Mouse (Mus musculus): ENCODE data around the gene Ppp3r2. TPM values are rescaled to one million over a fixed set of nuclear protein-coding genes. Genes with fewer than 3 reads are reported as not detected.

Ppp3r2 gene
- polyA plus RNA-seq, 1 experiment: 0.03 TPM

DNA sequence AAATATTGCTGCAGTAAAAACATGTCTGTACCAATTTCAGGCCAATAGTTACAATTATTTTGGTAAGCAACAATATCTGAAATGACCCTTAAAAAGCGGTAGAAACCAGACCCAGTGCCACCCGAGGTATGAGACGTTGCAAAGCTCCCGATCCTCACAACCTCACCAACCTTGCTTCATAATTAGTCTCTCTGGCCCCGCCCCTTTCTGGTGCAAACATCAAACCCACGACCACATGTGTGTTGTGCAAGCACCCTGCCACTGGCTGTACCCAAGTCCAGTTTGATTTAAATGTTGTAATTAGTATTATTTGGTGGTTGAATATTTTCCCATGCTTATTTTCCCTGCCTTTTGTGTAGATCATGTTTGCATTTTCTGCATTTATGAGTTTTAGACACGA, 5.0 kb downstream of the Ppp3r2 start:
- WGBS: 76% methylated on average over 7 of the region's 7 CpGs
- TF ChIP-seq CTCF (IDR thresholded peaks at IDR 0.05; ENCODE audit: borderline replicate concordance, control insufficient read depth, extremely low read depth, insufficient read depth, low read length, poor library complexity) (no peak), POLR2A (IDR thresholded peaks at IDR 0.05; ENCODE audit: control insufficient read depth, extremely low read depth, insufficient read depth, low read length, poor library complexity) (no peak)

DNA sequence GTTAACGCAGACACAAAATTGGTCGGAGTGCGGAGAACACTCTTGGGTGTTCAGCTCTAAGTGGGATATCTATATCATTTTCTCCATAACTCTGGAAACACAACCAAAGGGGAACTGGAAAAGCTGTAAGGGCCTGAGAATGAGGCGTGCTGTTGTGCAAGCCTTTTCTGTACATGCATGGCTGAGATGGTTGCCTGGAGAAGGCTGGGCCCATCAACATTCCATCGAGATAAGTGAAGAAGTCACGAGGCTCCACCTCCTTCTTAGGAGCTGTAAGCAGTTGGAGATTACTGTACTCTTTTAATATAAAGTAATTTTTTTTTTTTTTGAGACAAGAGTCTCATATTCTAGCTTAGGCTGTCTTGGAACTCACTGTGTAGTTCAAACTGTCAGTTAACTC, 5.8 kb downstream of the Ppp3r2 start:
- H3K4me1 ChIP-seq (replicated peaks; ENCODE audit: control insufficient read depth, insufficient read depth, low read length): no peaks in the 10 kb centered on the region
- DNase-seq: no peak
- no peak overlapping the region for H3K4me3 ChIP-seq (ENCODE audit: control insufficient read depth, insufficient read depth, low read length)
- no peaks in the 10 kb centered on the region for H3K36me3 ChIP-seq (ENCODE audit: control insufficient read depth, insufficient read depth, low read length)
- 93% methylated on average over 6 of the region's 6 CpGs for WGBS
- no peak overlapping the region for H3K27ac ChIP-seq (ENCODE audit: control insufficient read depth, insufficient read depth, low read length)
- H3K27me3 ChIP-seq (ENCODE audit: control insufficient read depth, insufficient read depth, low read length): no peaks in the 10 kb centered on the region
- TF ChIP-seq POLR2A (IDR thresholded peaks at IDR 0.05; ENCODE audit: control insufficient read depth, extremely low read depth, insufficient read depth, low read length, poor library complexity) (no peak), CTCF (IDR thresholded peaks at IDR 0.05; ENCODE audit: borderline replicate concordance, control insufficient read depth, extremely low read depth, insufficient read depth, low read length, poor library complexity) (no peak)

More for the DNA sequence above, 5.0 kb downstream of the Ppp3r2 start:
- no peaks in the 10 kb centered on the region for H3K4me1 ChIP-seq (replicated peaks; ENCODE audit: control insufficient read depth, insufficient read depth, low read length)
- H3K4me3 ChIP-seq (ENCODE audit: control insufficient read depth, insufficient read depth, low read length): no peak overlapping the region
- DNase-seq: no peak
- H3K27ac ChIP-seq (ENCODE audit: control insufficient read depth, insufficient read depth, low read length): no peak overlapping the region
- no peaks in the 10 kb centered on the region for H3K36me3 ChIP-seq (ENCODE audit: control insufficient read depth, insufficient read depth, low read length)
- H3K27me3 ChIP-seq (ENCODE audit: control insufficient read depth, insufficient read depth, low read length): no peaks in the 10 kb centered on the region

DNA sequence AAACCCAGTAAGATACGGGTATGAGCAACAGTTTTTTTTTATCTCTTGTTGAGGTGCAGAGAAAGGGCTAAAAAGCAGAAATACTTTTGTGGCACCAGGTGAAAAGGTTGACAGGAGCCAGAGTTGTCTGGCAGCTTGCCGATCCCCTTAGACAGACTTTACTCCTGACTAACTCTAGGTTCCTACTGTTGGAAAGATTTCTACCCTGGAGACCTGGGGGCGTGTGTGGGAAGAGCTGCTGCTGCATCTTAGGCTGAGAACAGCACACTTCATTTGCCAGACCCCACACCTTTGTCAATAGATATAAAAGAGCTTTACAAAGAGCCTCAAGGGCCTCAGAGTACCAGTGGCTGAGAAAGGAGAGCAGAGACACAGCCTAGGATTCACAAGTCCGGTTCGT, 17.0 kb downstream of the Ppp3r2 start:
- H3K4me1 ChIP-seq (replicated peaks; ENCODE audit: control insufficient read depth, insufficient read depth, low read length): no peaks in the 10 kb centered on the region
- WGBS: 90% methylated on average over 5 of the region's 5 CpGs
- no peaks in the 10 kb centered on the region for H3K27me3 ChIP-seq (ENCODE audit: control insufficient read depth, insufficient read depth, low read length)
- H3K36me3 ChIP-seq (ENCODE audit: control insufficient read depth, insufficient read depth, low read length): peaks cover 13% of the 10 kb centered on the region
- TF ChIP-seq CTCF (IDR thresholded peaks at IDR 0.05; ENCODE audit: borderline replicate concordance, control insufficient read depth, extremely low read depth, insufficient read depth, low read length, poor library complexity) (no peak), POLR2A (IDR thresholded peaks at IDR 0.05; ENCODE audit: control insufficient read depth, extremely low read depth, insufficient read depth, low read length, poor library complexity) (no peak)
- DNase-seq: no peak
- H3K4me3 ChIP-seq (ENCODE audit: control insufficient read depth, insufficient read depth, low read length): no peak overlapping the region
- H3K27ac ChIP-seq (ENCODE audit: control insufficient read depth, insufficient read depth, low read length): no peak overlapping the region

DNA sequence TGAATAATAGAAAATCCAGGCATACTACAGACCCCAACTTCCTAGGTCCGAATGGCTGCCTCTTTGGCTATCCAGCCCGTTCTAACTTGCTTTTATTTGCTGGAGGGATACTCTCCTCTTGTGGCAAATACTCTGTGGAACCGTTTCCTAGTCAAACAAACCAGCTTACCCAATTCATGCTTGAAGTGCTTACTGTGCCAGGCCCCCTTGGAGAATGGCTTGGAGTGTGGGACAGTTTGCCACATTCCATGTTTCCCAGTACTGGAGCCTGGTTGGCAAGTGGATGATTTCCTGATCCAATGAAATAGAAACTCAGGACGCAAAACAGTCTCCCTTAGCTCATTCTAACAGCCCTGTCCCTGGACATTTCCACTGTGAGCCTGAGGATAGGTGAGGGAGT, 19.6 kb downstream of the Ppp3r2 start:
- Histone ChIP-seq H3K36me3 (ENCODE audit: control insufficient read depth, insufficient read depth, low read length) (peaks cover 29% of the 10 kb centered on the region), H3K27ac (ENCODE audit: control insufficient read depth, insufficient read depth, low read length) (no peak overlapping the region), H3K27me3 (ENCODE audit: control insufficient read depth, insufficient read depth, low read length) (no peaks in the 10 kb centered on the region), H3K4me1 (replicated peaks; ENCODE audit: control insufficient read depth, insufficient read depth, low read length) (no peaks in the 10 kb centered on the region), H3K4me3 (ENCODE audit: control insufficient read depth, insufficient read depth, low read length) (no peak overlapping the region)
- TF ChIP-seq POLR2A (IDR thresholded peaks at IDR 0.05; ENCODE audit: control insufficient read depth, extremely low read depth, insufficient read depth, low read length, poor library complexity) (no peak), CTCF (IDR thresholded peaks at IDR 0.05; ENCODE audit: borderline replicate concordance, control insufficient read depth, extremely low read depth, insufficient read depth, low read length, poor library complexity) (no peak)
- no peak for DNase-seq
- WGBS: 97% methylated on average over 4 of the region's 4 CpGs

DNA sequence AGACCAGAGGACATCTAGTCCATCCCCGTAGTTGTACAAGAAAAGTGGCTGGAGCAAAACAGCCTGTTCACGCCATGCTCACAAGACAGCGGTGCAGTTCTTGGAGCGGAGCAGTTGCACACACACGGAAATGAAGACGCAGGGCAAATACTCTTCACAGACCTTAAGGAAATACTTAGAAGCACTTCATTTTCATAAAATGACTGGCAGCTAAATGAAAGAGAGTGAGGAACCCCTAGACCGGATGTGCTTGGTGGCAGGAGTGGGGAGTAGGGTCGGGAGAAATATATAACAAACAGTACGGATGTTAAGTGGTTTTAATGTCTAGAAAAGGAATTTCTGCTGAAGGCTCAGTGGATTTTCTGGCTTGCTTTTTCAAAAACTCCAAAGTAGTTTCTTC, 20.2 kb downstream of the Ppp3r2 start:
- Histone ChIP-seq H3K36me3 (ENCODE audit: control insufficient read depth, insufficient read depth, low read length) (peaks cover 34% of the 10 kb centered on the region), H3K27ac (ENCODE audit: control insufficient read depth, insufficient read depth, low read length) (no peak overlapping the region), H3K27me3 (ENCODE audit: control insufficient read depth, insufficient read depth, low read length) (no peaks in the 10 kb centered on the region), H3K4me3 (ENCODE audit: control insufficient read depth, insufficient read depth, low read length) (no peak overlapping the region), H3K4me1 (replicated peaks; ENCODE audit: control insufficient read depth, insufficient read depth, low read length) (no peaks in the 10 kb centered on the region)
- no peak for DNase-seq
- TF ChIP-seq CTCF (IDR thresholded peaks at IDR 0.05; ENCODE audit: borderline replicate concordance, control insufficient read depth, extremely low read depth, insufficient read depth, low read length, poor library complexity) (no peak), POLR2A (IDR thresholded peaks at IDR 0.05; ENCODE audit: control insufficient read depth, extremely low read depth, insufficient read depth, low read length, poor library complexity) (no peak)
- WGBS: 95% methylated on average over 9 of the region's 9 CpGs

DNA sequence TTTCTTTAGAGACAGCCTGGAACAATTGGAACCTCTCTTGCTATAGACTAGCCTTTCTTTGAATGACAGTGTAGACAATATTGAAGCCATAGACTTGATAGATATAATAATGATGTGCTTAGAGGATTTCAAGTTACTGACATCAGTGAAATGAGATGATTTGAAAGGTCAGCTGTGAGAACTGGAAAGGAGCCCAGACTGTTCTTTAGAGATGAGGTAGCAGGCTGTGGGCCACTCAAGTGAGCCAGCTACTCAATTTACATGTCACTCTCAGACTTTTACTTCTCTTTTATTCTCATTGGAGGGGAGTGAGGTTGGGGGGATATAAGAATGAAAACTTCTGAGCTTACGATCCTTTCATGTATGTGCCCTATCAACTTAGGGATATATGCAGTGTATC, 22.4 kb downstream of the Ppp3r2 start:
- Histone ChIP-seq H3K27me3 (ENCODE audit: control insufficient read depth, insufficient read depth, low read length) (no peaks in the 10 kb centered on the region), H3K36me3 (ENCODE audit: control insufficient read depth, insufficient read depth, low read length) (peaks cover 53% of the 10 kb centered on the region), H3K4me1 (replicated peaks; ENCODE audit: control insufficient read depth, insufficient read depth, low read length) (no peaks in the 10 kb centered on the region), H3K4me3 (ENCODE audit: control insufficient read depth, insufficient read depth, low read length) (no peak overlapping the region), H3K27ac (ENCODE audit: control insufficient read depth, insufficient read depth, low read length) (no peak overlapping the region)
- DNase-seq: no peak
- 90% methylated on average over 1 of the region's 1 CpGs for WGBS
- no peak for TF ChIP-seq POLR2A (IDR thresholded peaks at IDR 0.05; ENCODE audit: control insufficient read depth, extremely low read depth, insufficient read depth, low read length, poor library complexity)
- no peak for TF ChIP-seq CTCF (IDR thresholded peaks at IDR 0.05; ENCODE audit: borderline replicate concordance, control insufficient read depth, extremely low read depth, insufficient read depth, low read length, poor library complexity)

DNA sequence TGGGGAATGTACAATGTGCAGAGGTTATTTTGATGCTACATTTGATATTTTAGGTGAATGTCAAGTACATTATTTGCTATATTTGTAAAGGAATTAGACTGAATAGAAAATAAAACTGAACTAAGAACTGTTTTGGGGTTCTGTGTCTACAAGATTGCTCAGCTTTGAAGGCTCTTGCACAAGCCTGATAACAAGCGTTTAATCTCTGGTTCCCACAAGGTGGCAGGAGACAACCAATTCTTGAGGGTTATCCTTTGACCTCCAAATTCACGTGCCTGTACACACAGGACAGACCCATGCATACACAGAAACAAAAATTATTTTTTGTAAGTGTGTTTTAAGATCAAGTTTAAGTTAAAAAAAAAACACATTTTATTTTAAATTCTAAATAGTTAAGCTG, 41.9 kb downstream of the Ppp3r2 start:
- no peaks in the 10 kb centered on the region for H3K27me3 ChIP-seq (ENCODE audit: control insufficient read depth, insufficient read depth, low read length)
- no peaks in the 10 kb centered on the region for H3K4me1 ChIP-seq (replicated peaks; ENCODE audit: control insufficient read depth, insufficient read depth, low read length)
- no peak for DNase-seq
- 86% methylated on average over 2 of the region's 2 CpGs for WGBS
- peaks cover 67% of the 10 kb centered on the region for H3K36me3 ChIP-seq (ENCODE audit: control insufficient read depth, insufficient read depth, low read length)
- TF ChIP-seq CTCF (IDR thresholded peaks at IDR 0.05; ENCODE audit: borderline replicate concordance, control insufficient read depth, extremely low read depth, insufficient read depth, low read length, poor library complexity) (no peak), POLR2A (IDR thresholded peaks at IDR 0.05; ENCODE audit: control insufficient read depth, extremely low read depth, insufficient read depth, low read length, poor library complexity) (no peak)
- H3K27ac ChIP-seq (ENCODE audit: control insufficient read depth, insufficient read depth, low read length): no peak overlapping the region
- no peak overlapping the region for H3K4me3 ChIP-seq (ENCODE audit: control insufficient read depth, insufficient read depth, low read length)
